Mouse (Mus musculus) kidney, adult 9 months (tissue): ENCODE results near the gene Pim1.
"Not testable (repeated sequence)": the region's sequence is repeated elsewhere in the genome, so short reads cannot be mapped to it uniquely, and the experiment has no call there.

Experiments used
- DNase-seq: peaks from one replicate; pipeline ENCODE4 v3.0.0; 2022

The Pim1 gene

DNA sequence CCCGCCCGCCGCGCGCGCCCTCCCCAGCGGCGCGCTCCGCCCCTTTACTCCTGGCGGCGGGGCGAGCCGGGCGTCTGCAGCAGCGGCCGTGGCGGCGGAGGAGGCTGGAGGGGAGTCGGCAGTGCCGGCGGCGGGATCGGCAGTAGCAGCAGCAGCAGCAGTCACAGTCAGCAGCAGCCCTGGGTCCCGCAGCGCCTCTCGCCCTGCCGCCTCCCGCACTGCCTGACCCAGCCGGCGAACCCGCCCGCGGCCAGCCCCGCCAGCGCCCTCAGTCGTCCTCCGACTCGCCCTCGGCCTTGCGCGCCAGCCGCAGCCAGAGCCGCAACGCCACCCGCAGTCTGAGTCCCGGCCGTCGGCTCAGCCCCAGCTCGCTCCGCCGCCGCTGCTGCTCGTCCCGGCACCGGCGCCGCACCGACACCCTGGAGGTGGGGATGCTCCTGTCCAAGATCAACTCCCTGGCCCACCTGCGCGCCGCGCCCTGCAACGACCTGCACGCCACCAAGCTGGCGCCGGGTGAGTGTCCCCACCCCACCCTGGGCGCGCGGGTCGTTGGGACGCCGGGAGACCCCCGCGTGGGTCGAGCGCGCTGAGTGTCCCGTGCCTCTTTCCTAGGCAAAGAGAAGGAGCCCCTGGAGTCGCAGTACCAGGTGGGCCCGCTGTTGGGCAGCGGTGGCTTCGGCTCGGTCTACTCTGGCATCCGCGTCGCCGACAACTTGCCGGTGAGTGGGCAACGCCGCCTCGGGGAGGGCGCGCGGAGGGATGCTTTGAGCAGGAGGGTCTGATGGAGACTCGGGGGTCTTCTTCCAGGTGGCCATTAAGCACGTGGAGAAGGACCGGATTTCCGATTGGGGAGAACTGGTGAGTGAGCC lies at the start of gene Pim1:
Gene Pim1 (plus strand): TSS at position 41 of the 869 bp plus-strand sequence.
- DNase-seq = no peak

DNA sequence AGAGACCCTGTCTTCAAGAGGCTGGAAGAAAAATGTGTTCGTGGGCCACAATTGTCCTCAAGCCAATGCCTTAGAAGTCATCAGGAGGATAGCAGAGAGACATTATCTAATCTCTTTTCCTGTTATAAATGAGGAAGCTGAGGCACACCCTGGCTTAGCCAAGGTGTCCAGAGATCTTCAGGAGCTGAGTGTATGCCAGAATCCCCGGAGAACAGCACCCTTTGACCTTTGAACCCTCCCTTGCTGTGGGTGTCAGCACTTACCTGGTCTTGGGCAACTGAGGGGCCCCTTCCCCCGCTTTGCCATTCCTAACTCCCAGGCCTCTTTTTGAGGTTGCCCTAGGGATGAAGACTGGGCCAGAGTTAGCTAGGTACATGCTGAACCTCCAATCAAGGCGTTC lies 49.0 kb upstream of the Pim1 start:
- DNase-seq = peak; percentile 53

DNA sequence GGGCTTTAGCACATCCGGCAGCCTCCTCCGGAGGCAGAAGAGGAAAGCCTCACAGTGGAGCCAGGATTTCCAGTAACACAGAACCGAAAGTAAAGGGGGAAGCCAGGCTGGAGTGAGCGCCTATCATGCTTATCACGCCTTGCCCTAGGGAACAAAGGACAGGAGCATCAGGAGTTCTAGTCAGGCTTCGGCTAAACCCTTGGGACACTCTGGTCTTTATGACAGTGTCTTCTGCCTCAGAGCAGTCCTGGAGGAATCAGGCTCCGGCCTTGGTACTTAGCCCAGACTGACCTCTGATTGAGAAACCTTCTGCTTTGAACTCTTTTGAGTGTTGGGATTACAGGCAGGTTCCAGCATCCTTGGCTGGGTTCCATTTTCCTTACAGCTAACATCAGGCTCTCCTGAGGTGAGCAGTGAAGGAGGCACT lies 48.4 kb upstream of the Pim1 start:
- peak; percentile 42 for DNase-seq

DNA sequence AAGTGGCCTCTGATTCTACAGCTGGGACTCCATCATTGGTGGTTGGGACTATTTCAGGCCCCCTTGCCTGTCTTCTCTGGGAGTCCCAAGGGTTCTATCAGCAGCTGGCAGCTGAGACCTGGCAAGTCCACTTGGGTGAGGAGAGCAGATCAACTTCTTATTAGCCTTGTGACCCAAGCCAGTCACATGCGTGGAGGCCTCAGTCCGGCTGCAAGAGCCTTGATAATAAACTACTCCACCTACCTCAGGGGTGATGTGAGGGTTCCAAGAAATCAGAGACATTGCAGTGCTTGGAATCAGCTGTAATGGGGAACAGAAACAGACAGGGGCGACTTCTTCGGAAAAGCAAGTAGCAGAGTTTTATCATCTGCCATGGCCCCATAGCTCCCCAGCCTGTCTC lies 46.8 kb upstream of the Pim1 start:
- DNase-seq = no peak

DNA sequence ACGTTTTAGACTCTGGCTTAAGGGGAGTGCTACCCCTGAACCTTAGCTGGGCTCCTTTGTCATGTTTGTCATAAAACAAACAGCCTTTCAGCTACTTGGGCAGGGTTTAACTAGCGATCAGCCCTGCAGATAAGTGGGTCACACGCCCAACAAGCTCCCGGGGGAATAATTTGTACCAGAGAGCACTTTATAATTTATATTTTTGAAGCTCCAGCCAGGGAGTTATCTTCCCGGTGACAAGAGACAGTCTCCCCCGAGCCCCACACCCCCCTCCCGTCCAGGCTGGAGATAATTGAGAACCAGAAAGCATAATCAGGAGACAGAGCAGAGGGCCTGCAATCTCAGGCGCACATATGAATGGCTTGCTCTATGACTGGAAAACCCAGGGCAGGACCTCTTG lies 45.5 kb upstream of the Pim1 start:
- DNase-seq = no peak

DNA sequence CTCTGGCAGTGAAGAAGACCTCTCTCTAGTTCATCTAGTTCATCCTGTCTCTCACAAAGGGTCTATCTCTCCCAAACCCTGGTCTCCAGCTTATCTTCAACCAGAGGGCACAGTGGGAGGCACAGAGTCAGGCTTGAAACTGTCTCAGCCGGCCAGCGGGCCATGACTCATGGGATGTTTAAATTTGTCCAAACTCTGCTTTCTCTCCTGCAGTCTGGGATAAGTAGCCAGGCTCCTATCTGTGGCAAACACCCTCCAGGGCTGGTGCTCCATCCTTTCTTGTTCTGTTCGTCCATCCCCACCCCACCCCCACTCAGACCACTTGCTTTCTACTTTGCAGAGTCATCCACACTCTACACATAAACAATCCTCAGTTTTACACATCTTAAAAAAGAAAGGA lies 43.2 kb upstream of the Pim1 start:
- DNase-seq = no peak

DNA sequence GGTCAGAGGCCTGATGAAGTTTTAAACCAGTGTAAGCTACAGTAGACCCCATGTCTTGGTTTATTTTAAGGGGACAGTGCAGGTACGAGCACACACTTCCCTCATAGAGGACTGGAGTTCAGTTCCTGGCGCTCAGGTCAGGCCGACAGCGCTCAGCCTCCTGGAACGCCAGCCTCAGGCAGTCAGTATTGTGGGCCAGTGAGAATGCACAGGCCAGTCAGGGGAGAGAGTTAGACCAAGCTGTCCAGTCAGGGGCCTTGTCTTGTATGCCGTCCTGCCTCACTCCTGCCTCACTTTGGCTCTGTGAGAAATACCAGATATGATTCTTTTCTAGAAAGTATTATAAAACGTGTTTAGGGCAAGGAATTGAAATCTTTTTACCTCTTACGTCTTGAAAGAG lies 42.5 kb upstream of the Pim1 start:
- DNase-seq = no peak

DNA sequence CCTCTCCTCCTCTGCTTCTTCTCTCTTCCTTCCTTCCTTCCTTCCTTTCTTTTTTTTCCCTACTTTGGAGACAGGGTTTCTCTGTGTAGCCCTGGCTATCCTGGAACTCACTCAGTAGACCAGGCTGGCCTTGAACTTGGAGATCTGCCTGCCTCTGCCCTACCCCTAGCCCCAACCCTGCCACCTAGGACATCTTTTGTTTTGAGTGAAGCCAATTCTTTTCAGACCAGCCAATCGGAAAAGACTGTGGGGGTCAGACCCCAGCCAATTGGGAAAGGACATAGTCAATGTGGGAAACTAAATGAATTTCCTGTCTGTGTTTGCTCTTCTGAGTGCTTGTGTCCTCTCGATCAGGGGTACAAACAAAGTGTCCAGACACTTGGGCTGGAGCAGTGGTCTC lies 42.0 kb upstream of the Pim1 start:
- DNase-seq = no peak

DNA sequence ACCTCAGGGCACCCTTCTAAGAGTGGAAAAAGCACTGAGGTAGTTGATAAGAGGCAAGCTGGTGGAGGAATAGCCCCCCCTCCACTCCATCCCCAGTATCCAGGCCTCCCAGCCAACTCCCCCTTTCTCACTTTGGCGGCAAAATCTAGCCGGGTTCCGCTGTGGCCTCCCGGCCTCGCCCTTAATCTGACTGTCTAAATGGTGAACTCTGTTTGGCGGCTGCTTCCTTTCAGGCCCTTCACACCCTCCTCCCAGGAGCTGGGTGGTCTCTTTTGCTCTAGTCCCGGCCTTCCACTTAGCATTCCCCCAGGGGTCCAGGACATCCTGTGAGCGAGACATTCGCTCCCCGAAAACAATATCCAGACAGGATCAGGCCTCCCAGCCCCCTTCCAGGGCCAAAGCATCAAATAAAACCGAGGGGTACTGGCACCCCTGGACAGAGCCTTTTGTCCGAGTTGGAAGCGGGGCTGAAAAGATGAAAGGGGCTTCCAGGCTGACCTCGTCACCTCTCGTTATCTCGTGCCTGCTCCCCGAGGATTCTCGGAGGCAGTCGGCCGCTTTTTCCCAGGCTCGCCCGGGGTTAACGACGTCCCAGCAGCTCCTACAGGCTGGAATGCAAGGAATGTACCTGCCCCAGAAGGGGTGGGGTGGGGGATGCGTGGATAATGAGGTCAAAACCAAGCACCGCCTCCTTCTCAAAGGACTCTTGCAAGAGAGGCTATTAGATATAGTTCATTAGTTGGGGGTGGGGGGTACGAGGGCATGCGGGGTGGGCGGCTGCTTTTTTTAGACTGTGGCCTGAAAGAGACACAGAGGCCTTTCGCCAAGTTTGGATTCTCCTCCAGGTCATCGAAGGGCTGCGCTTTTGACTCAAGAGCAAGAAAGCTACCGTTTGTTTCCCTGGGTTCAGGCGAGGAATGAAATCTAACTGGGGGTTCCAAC lies 39.4 kb upstream of the Pim1 start:
- DNase-seq = peak; percentile 78

DNA sequence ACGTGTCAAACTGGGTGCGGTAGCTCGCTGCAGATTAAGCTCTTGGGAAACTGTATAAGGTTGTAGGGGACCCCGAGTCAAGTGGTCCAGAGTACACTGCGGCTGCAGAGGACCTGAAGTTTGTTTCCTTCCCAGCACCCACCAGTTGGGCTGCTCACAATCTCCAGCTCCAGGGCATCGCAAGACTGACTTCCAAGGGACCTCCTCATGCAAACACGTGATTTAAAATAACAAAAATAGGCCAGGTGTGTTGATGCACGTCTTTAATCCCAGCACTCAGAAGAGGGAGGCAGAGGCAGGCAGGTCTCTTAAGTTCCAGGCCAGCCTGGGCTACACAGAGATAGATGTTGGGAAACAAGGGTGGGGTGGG lies 38.7 kb upstream of the Pim1 start:
- no peak for DNase-seq

DNA sequence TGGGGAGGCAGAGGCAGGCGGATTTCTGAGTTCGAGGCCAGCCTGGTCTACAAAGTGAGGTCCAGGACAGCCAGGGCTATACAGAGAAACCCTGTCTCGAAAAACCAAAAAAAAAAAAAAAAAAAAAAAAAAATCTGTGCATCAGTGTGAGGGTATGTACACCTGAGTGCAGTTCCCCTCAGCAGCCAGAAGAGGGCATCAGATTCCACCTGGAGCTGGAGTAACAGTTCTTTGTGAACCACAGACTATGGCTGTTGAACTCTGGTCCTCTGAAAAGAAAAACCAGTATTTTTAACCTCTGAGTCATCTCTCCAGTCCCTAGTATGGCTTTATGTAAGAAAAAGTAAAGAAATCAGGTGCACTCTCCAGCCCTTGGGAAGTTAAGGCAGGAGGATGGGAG lies 36.4 kb upstream of the Pim1 start:
- DNase-seq = not testable (repeated sequence)

DNA sequence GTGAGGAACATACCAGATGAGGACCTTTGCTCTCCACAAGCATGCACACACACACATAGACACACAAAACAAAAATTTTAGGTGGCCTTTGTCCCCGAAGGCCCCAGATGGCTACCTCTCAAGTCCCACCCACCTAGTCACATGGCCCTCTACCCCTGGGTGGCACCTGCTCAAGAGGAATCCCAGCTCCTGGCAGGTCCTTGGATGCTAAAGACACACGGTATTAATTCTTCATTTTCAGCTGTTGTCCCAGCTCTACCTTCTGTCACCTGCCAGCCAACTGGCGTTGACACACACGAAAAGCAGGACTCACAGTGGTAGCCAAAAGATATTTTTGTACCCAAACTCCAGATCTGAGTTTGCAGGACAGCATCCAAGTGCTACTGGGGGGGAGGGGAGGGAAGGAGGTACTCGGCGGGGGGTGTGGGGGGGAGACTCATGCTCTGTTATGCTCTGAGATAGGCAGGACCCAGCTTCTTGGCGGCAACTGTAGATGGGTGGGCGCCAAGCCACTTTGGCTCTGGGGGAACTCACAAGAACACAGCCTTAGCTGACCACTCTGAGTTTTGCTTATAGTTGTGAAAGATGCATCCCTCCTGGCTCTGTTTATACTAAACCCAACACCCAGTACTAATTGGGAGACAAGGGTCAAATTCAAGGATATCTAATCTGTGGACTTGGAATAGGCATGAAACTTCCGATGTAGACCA lies 35.0 kb upstream of the Pim1 start:
- DNase-seq = peak; percentile 62

DNA sequence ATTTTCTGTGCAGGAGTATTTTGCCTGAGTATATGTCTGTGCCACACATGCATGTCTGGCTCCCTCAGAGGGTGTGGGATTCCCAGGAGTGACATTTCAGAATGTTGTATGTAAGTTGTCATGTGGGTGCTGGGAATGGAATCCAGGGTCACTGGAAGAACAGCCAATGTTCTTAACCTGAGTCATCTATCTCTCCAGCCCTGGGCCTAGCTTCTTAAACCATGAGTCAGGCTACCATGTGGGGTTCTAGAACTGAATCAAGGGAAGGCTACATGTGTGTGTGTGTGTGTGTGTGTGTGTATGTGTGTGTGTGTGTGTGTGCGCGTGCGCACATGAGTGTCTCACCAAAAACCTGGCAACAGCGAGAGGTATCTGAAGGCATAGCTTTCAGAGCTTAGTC lies 34.1 kb upstream of the Pim1 start:
- no peak for DNase-seq

DNA sequence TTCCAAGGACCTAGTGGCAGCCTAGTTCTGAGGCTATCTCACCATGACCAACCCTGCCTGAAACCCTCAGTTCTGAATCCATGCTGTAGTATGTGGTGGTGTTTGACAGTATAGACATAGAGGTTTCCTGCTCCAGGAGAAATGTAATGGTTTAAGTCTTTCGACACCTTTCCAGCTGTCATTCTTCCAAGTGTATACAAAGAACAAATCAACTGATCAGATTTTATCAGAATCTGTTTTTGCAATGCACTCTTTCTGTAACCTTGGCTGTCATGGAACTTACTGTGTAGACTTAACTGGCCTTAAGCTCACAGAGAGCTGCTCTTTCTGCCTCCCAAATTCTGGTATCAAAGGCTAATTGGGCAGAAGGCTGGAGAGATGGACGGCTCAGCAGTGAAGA lies 33.6 kb upstream of the Pim1 start:
- no peak for DNase-seq

DNA sequence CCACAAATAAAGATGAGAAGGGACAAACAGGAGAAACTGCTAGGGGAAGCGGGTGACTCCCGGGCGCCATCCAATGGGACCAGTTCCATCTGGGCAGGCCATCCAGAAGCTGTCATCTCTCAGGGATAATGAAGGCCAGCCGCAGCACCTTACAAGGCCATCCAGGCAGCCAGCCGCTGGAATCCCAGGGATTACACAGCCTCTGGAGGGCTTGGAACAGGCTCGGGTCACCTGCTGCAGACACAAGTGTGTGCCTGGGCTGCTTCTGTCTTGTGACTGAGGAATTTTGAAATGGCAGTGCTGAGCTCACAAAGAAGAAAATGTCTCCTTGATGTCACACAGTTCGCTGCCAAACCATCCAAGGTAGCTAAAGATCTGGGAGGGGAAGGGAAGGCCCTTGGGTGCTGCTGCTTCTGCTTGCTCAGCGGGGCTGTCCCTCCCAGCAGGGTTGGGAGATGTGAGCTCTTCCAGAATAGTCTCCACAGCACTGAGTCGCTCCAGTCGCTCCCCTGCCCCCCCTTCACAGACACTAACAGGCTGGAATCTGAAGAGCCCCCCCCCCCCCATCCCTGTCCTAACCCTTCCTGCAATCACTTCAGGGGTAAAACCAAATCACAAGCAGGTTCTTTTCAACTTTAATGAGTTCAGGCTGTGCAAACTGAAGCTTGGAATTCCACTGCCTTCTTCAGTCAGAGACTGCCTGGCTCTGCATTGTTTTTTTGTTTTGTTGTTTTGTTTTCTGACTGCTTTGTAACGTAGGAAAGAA lies 32.6 kb upstream of the Pim1 start:
- no peak for DNase-seq

DNA sequence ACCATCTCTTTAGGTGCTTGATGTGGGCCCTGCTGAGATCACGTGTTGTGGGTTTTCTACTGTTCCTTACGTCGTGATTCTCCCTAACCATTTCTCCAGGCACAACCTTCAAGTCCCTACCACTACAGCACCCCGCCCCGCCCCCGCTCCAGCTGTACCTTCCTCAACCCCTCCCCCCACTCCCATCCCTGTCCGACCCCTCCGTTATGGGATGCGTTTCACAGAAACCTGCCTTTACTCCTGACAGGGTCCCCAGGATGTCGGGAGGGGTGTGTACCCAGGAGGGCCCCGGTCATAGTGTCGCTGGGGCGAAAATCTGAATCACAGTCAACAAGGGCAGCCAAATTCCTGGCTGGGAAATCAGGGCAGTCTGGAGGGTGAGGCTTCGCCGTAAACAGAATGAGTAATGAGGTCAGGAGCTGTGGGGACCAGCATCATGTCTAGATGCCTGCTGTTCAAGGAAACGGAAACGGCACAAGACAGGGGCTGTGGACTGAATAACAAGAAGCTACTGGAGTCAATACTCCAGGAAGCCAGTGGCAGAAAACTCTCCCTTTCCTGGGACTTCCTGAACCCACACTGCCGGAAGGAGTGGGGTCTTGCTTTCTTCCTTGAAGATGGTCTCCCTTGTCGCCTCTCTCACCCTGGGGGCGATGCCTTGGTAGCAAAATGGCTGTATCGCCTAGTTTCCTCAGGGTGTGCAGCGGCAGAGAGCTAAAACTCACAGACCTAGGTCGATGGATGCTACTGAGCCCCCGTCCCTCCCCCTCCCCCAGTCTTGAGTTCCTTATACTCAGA lies 31.0 kb upstream of the Pim1 start:
- peak; percentile 70 for DNase-seq

DNA sequence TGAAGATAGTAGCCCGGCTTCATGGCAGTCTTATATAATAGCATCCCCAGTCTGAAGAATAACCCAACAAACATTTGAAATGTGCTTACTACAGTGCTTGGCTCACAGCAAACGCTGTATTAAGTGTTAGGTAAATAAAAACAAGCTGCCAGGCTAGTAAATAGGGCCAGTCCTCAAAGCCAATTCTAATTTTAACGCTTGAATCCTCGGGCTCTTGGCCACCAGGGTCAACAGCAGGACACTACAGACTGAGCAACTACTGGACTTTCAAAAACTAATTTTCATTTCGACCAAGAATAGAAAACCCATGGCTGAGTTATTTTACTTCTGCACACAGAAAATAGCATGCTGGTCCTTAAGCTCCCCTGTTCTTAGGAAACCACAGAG lies 30.4 kb upstream of the Pim1 start:
- DNase-seq = no peak

DNA sequence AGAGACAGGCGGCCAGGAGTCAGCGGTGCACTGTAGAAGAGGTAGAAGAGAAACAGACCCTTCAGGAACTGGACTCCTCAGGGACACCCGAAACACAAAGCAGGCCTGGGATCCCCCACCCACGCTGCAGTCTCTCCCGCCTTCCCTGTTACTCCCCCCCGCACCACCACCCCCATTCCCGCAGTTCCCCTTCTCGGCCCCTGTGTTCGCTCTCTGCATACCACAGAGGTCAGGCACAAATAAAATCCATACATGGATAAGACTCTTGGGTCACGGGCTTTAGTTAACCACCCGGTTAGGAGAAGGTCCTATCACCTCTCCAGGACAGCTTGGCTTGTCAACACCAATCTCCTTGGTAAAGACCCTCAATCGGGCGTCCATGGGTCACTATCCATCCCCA lies 26.9 kb upstream of the Pim1 start:
- no peak for DNase-seq

DNA sequence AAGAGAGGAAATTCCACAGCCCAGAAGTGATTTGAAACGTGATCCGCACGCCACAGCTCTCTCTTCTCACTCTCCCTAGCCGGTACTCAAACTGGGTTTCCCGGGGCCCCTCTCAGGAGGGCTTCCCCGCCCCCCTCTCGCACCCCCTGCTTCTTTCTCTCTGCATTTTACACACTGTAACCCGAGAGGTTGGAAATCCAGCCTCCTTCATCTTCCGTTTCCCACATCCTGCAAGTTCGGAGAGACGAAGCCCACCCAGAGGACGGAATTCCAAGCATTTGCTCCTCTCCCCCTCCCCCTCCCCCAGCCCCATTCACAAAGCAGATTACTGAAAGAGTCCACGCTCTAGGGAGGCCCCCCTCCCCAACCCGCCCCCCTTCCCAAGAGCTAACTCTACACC lies 26.5 kb upstream of the Pim1 start:
- DNase-seq = no peak

DNA sequence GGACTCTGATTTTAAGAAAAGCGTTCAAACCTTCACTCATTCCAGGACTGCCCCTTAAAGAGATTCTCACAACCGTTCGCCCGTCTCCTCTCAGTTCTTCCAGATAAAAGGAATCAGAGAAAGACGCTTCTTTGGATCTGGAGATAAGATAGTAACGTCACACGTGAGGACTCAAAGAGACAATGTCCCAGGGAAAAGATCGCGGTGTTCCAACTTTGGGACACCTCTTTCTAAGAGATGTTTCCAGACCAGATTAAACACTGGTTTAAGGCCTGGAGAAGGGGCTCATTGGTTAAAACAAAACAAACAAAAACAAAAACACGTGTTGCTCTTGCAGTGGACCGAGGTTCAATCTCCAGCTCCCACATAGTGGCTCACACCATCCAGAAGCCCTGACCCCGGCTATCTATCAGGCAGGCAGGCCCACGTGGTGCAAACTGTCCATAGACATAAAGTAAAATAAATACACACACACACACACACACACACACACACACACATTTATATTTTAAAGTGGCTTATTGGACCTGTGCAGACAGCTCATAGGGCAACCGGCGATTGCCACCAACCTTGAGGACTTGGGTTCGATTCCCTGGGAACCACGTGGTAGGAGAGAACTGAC lies 25.9 kb upstream of the Pim1 start:
- no peak for DNase-seq

DNA sequence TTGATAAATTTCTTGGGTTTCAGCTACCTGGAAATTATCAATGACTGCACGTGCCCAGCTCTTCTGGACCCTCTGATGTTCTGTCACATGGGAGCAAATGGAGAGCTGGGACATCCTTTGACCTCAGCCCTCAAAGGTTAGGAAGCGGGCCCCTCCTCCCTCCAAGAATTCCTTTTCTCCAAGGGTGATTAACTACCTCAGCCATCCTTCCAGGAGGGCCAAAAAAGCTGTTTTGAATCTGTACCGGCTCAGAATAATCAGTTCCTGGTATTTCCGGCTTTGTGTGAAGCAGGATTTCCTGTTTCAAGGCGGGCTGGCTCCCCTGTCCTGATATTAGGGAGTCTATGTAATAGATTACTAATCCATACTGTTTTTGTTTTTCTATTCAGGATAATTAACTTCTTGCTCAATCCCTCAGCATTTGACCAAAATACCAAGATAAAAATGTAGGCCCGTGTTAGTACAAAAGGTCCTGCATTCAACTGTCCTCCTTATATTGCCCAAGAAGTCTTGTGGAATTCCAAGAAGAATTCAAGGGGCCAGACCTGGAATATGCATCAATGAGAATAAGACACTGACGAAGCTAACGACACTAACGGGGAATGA lies 25.0 kb upstream of the Pim1 start:
- DNase-seq = peak; percentile 55
